Mouse (Mus musculus) lung, postnatal 10 days (tissue): ENCODE data around the gene Slc51a.

Experiments
- DNase-seq: peaks from one replicate; pipeline ENCODE4 v3.0.0; 2021

Slc51a gene

GRCm38 (mm10) chr16:32427506-32427905, 60.2 kb downstream of the Slc51a start:
- no peak for DNase-seq
